26 mouse cellular contexts compared by ENCODE assay signal in the genomic region with DNA sequence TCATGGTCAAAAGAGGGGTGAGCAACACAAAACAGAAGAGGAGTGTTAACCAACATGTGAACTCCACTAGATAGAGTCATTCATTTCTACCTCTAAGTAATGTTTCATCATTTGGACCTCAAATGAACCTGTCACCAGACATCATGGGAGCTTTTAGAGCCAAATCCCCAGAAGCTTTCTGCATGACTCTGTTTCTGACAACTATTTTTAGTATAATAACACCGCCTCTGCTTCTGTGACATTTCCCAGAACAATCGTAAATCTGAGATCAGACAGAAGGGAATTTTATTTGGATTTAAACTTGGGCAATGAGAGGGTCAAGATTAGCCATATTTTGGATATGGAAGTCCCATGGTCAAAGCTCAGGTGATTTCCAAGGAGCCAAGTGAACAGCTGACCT.
DNase-seq lines count a peak whose midpoint lies in the region; ATAC-seq and TF ChIP-seq lines count a peak whose summit lies in the region.
"Had no signal": no experiment of that assay in that cellular context is flagged by ENCODE, and none has a peak within 500 bp of the region (broad histone marks: within the 10 kb centered on the region; RNA-seq: fewer than 3 reads in every experiment).

No protein-coding gene starts in this region.

- no peaks in the 10 kb centered on the region for H3K36me3 ChIP-seq in heart, embryonic 16.5 days (ENCODE audit: control insufficient read depth, insufficient read depth)
- no peaks in the 10 kb centered on the region for H3K36me3 ChIP-seq in heart, embryonic 10.5 days
- H3K36me3 ChIP-seq: forebrain, embryonic 12.5 days; heart, embryonic 15.5 days; hindbrain, embryonic 13.5 days; liver, embryonic 12.5 days; neural tube, embryonic 13.5 days had no signal

- 49% methylated on average over 2 of the region's 2 CpGs for WGBS in heart, embryonic 16.5 days
- WGBS in heart, embryonic 10.5 days, result 82% methylated on average over 2 of the region's 2 CpGs

- intact Hi-C loops in left cerebral cortex, postnatal 14 days (cut with DNase I), result no loop called here
- intact Hi-C loops in left cerebral cortex, postnatal 36 days (cut with DNase I), result no loop called here

- H3K4me1 ChIP-seq in heart, embryonic 16.5 days (ENCODE audit: control insufficient read depth, insufficient read depth, low read length), result peaks cover 3% of the 10 kb centered on the region
- H3K4me1 ChIP-seq in heart, embryonic 10.5 days, result no peaks in the 10 kb centered on the region
- no peaks in the 10 kb centered on the region; the same call in 1 of the 2 replicates for H3K4me1 ChIP-seq in embryonic fibroblast, embryonic 13.5 days (ENCODE audit: control insufficient read depth, insufficient read depth, low read length)
- H3K4me1 ChIP-seq: forebrain, embryonic 12.5 days; heart, embryonic 15.5 days; hindbrain, embryonic 13.5 days; liver, embryonic 12.5 days; neural tube, embryonic 13.5 days had no signal

- ATAC-seq in heart, embryonic 16.5 days (replicated peaks; ENCODE audit: extremely low read depth, insufficient read depth, low FRiP score), result no peak
- ATAC-seq: forebrain, postnatal 0 days; intestine, embryonic 16.5 days; liver, embryonic 12.5 days; liver, postnatal 0 days had no signal

- H3K4me3 ChIP-seq in heart, embryonic 16.5 days (ENCODE audit: low read length), result no peak overlapping the region
- no peak overlapping the region for H3K4me3 ChIP-seq in heart, embryonic 10.5 days
- no peak overlapping the region for H3K4me3 ChIP-seq in embryonic fibroblast, embryonic 13.5 days (ENCODE audit: insufficient read depth, low read length)
- H3K4me3 ChIP-seq: forebrain, embryonic 12.5 days; heart, embryonic 15.5 days; hindbrain, embryonic 13.5 days; liver, embryonic 12.5 days; neural tube, embryonic 13.5 days had no signal

- no peaks in the 10 kb centered on the region for H3K9me3 ChIP-seq in heart, embryonic 16.5 days (replicated peaks; ENCODE audit: control insufficient read depth, low read length)
- H3K9me3 ChIP-seq in heart, embryonic 10.5 days, result no peaks in the 10 kb centered on the region
- H3K9me3 ChIP-seq: forebrain, embryonic 12.5 days; heart, embryonic 15.5 days; hindbrain, embryonic 13.5 days; liver, embryonic 12.5 days had no signal

- no peak for TF ChIP-seq CTCF in embryonic fibroblast, embryonic 13.5 days (IDR thresholded peaks at IDR 0.05; ENCODE audit: borderline replicate concordance, insufficient read depth, low read length)

- H3K4me2 ChIP-seq in heart, embryonic 16.5 days (ENCODE audit: low read depth, low read length), result no peak overlapping the region
- H3K4me2 ChIP-seq: forebrain, embryonic 12.5 days; heart, embryonic 15.5 days; hindbrain, embryonic 13.5 days; liver, embryonic 12.5 days; midbrain, embryonic 11.5 days; neural tube, embryonic 13.5 days had no signal

- DNase-seq in heart, embryonic 10.5 days (ENCODE audit: low spot score), result no peak
- DNase-seq in left cerebral cortex, postnatal 14 days (ENCODE audit: low spot score in 2 of 2), result peak; percentile 9 to 29
- no peak for DNase-seq in left cerebral cortex, postnatal 36 days (ENCODE audit: low spot score in 2 of 2)
- no peak for DNase-seq in embryo, embryonic 10 days (ENCODE audit: low spot score)
- DNase-seq: adrenal gland, postnatal 10 days; cerebellum, adult 18-20 months; cerebellum, postnatal 10 days; forebrain, postnatal 0 days; gastrocnemius, postnatal 25 days; heart, adult 18-20 months; kidney, adult 8-10 months; kidney, postnatal 4 days; liver, postnatal 0 days; lung, postnatal 36 days; right cerebral cortex, postnatal 4 days had no signal

- H3K27me3 ChIP-seq in heart, embryonic 16.5 days (ENCODE audit: control insufficient read depth, insufficient read depth, low read length), result no peaks in the 10 kb centered on the region
- H3K27me3 ChIP-seq in heart, embryonic 10.5 days (ENCODE audit: insufficient read depth, poor library complexity, severe bottlenecking), result no peaks in the 10 kb centered on the region
- H3K27me3 ChIP-seq: CH12.LX; forebrain, embryonic 12.5 days; heart, embryonic 15.5 days; hindbrain, embryonic 13.5 days; liver, embryonic 12.5 days; neural tube, embryonic 13.5 days had no signal

- no peak overlapping the region for H3K9ac ChIP-seq in heart, embryonic 16.5 days (ENCODE audit: low read length)
- H3K9ac ChIP-seq: forebrain, embryonic 12.5 days; forebrain, postnatal 0 days; heart, embryonic 15.5 days; hindbrain, embryonic 13.5 days; liver, embryonic 12.5 days; liver, postnatal 0 days; neural tube, embryonic 13.5 days had no signal

- no peak for TF ChIP-seq POLR2A in embryonic fibroblast, embryonic 13.5 days (IDR thresholded peaks at IDR 0.05; ENCODE audit: low read depth, low read length)

- H3K27ac ChIP-seq in heart, embryonic 16.5 days (ENCODE audit: low read length), result peak overlapping the region; percentile 6; the same call in 1 of the 2 replicates
- no peak overlapping the region for H3K27ac ChIP-seq in heart, embryonic 10.5 days
- peak overlapping the region; percentile 90 for H3K27ac ChIP-seq in embryonic fibroblast, embryonic 13.5 days (ENCODE audit: insufficient read depth, low read length)
- H3K27ac ChIP-seq: forebrain, embryonic 12.5 days; heart, embryonic 15.5 days; hindbrain, embryonic 13.5 days; kidney, postnatal 0 days; liver, embryonic 12.5 days; neural tube, embryonic 13.5 days had no signal

Comparison
In these comparisons a context has a peak if more than half of its experiments do, and no peak if none do; other contexts are left out.
1. DNase-seq: peak in left cerebral cortex, postnatal 14 days (2 of 2); none in heart, embryonic 10.5 days (single experiment), left cerebral cortex, postnatal 36 days (0 of 2) and embryo, embryonic 10 days (single experiment).